Mouse (Mus musculus): Measurements from ENCODE around the gene Dnlz. TPM values are rescaled to one million over a fixed set of nuclear protein-coding genes. Genes with fewer than 3 reads are reported as not detected.
A peak's percentile ranks its signal among the peaks of the same experiment; 100 is the strongest.

Gene Dnlz
- total and polyA plus RNA-seq, 3 experiments = 21.8 to 27.7 TPM; not detected in 1

DNA sequence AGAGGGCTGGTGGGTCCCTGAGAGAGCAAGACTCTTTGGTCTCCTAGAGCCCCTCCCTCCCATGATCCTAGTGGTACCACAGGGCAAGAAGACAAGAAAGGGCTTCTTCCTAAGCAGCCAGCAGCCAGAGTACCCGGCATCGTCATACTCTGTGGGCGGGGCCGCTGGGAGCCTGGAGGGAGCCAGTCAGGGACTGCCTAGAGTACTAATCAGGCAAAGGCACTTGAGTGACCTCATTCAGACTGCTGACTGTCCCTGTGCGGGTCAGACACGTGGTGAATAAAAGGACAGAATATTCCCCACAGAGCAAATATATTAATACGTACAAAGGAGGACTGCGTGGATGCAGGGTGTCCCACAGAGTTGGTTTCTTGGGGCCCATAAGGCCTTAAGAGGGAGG, 22.5 kb downstream of the Dnlz start:
- no peaks in the 10 kb centered on the region for H3K79me2 ChIP-seq (ENCODE audit: control insufficient read depth, insufficient read depth, low read length, poor library complexity)
- no peak for TF ChIP-seq BHLHE40 (IDR thresholded peaks at IDR 0.05; ENCODE audit: borderline replicate concordance, low read depth, low read length)
- no peak for TF ChIP-seq E2F4 (IDR thresholded peaks at IDR 0.05; ENCODE audit: borderline replicate concordance, low read depth, low read length)
- TF ChIP-seq EP300 (IDR thresholded peaks at IDR 0.05; ENCODE audit: low read depth in 1 of 2, low read length in 2 of 2) = no peak
- TF ChIP-seq CTCF (IDR thresholded peaks at IDR 0.05 in 2 of 3, conservative IDR thresholded peaks at IDR 0.05 in 1 of 3; ENCODE audit: control insufficient read depth in 1 of 3, insufficient read depth in 1 of 3, low read depth in 2 of 3, low read length in 3 of 3, poor library complexity in 1 of 3, severe bottlenecking in 1 of 3) = no peak
- TF ChIP-seq MEF2A (IDR thresholded peaks at IDR 0.05; ENCODE audit: extremely low read depth, insufficient replicate concordance, low read depth, low read length, poor library complexity, severe bottlenecking) = no peak
- TF ChIP-seq GATA1 (IDR thresholded peaks at IDR 0.05; ENCODE audit: low read depth, low read length) = no peak
- TF ChIP-seq SMC3 (IDR thresholded peaks at IDR 0.05; ENCODE audit: low read depth, low read length) = no peak
- no peak for TF ChIP-seq UBTF (IDR thresholded peaks at IDR 0.05; ENCODE audit: borderline replicate concordance, insufficient read depth, low read depth, low read length)
- no peak overlapping the region for H3K27ac ChIP-seq (ENCODE audit: control insufficient read depth, low read depth, low read length)
- no peak overlapping the region for H3K4me3 ChIP-seq (ENCODE audit: control insufficient read depth in 1 of 2, insufficient read depth in 1 of 2, low read depth in 2 of 2, low read length in 2 of 2)
- H3K36me3 ChIP-seq (ENCODE audit: control insufficient read depth in 1 of 2, insufficient read depth in 2 of 2, low read length in 2 of 2) = no peaks in the 10 kb centered on the region
- no peaks in the 10 kb centered on the region for H3K9me3 ChIP-seq (replicated peaks; ENCODE audit: insufficient read depth, low read length)
- no peaks in the 10 kb centered on the region; a peak in 1 of 4 replicates for H3K4me1 ChIP-seq (ENCODE audit: control insufficient read depth in 1 of 2, insufficient read depth in 2 of 2, low read length in 2 of 2)
- H3K27me3 ChIP-seq (ENCODE audit: control insufficient read depth in 1 of 2, insufficient read depth in 2 of 2, low read length in 2 of 2) = no peaks in the 10 kb centered on the region
- 0 out of 2 replicates have a peak overlapping the region, but pooled peaks have one; percentile 5 for H3K9ac ChIP-seq (ENCODE audit: control insufficient read depth, low read depth, low read length, poor library complexity, severe bottlenecking)
- DNase-seq (ENCODE audit: low read depth, low spot score) = peak; percentile 55

GRCm38 (mm10) chr2:26327852-26328251, 24.1 kb downstream of the Dnlz start:
- H3K79me2 ChIP-seq (ENCODE audit: control insufficient read depth, insufficient read depth, low read length, poor library complexity) = no peaks in the 10 kb centered on the region
- no peak overlapping the region for H3K4me3 ChIP-seq (ENCODE audit: control insufficient read depth in 1 of 2, insufficient read depth in 1 of 2, low read depth in 2 of 2, low read length in 2 of 2)
- TF ChIP-seq ZNF384 (IDR thresholded peaks at IDR 0.05; ENCODE audit: low read depth, low read length) = peak; percentile 58
- TF ChIP-seq POLR2AphosphoS5 (IDR thresholded peaks at IDR 0.05; ENCODE audit: borderline replicate concordance, low read depth, low read length) = no peak
- H3K9ac ChIP-seq (ENCODE audit: control insufficient read depth, low read depth, low read length, poor library complexity, severe bottlenecking) = no peak overlapping the region
- H3K27me3 ChIP-seq (ENCODE audit: control insufficient read depth in 1 of 2, insufficient read depth in 2 of 2, low read length in 2 of 2) = no peaks in the 10 kb centered on the region
- DNase-seq (ENCODE audit: low read depth, low spot score) = peak; percentile 53
- H3K4me1 ChIP-seq (ENCODE audit: control insufficient read depth in 1 of 2, insufficient read depth in 2 of 2, low read length in 2 of 2) = no peaks in the 10 kb centered on the region; a peak in 1 of 4 replicates
- no peaks in the 10 kb centered on the region for H3K9me3 ChIP-seq (replicated peaks; ENCODE audit: insufficient read depth, low read length)
- H3K36me3 ChIP-seq (ENCODE audit: control insufficient read depth in 1 of 2, insufficient read depth in 2 of 2, low read length in 2 of 2) = no peaks in the 10 kb centered on the region
- H3K27ac ChIP-seq (ENCODE audit: control insufficient read depth, low read depth, low read length) = no peak overlapping the region

GRCm38 (mm10) chr2:26325386-26326181, 26.3 kb downstream of the Dnlz start:
- Histone ChIP-seq H3K27ac (ENCODE audit: control insufficient read depth, low read depth, low read length) (no peak overlapping the region), H3K4me3 (ENCODE audit: control insufficient read depth in 1 of 2, insufficient read depth in 1 of 2, low read depth in 2 of 2, low read length in 2 of 2) (no peak overlapping the region), H3K4me1 (ENCODE audit: control insufficient read depth in 1 of 2, insufficient read depth in 2 of 2, low read length in 2 of 2) (no peaks in the 10 kb centered on the region; a peak in 1 of 4 replicates), H3K27me3 (ENCODE audit: control insufficient read depth in 1 of 2, insufficient read depth in 2 of 2, low read length in 2 of 2) (no peaks in the 10 kb centered on the region), H3K36me3 (ENCODE audit: control insufficient read depth in 1 of 2, insufficient read depth in 2 of 2, low read length in 2 of 2) (no peaks in the 10 kb centered on the region), H3K9me3 (replicated peaks; ENCODE audit: insufficient read depth, low read length) (no peaks in the 10 kb centered on the region), H3K9ac (ENCODE audit: control insufficient read depth, low read depth, low read length, poor library complexity, severe bottlenecking) (peak overlapping the region; percentile 35; the same call in 1 of the 2 replicates), H3K79me2 (ENCODE audit: control insufficient read depth, insufficient read depth, low read length, poor library complexity) (no peaks in the 10 kb centered on the region)
- TF ChIP-seq SMC3 (IDR thresholded peaks at IDR 0.05; ENCODE audit: low read depth, low read length) (peak; percentile 78), ZKSCAN1 (IDR thresholded peaks at IDR 0.05; ENCODE audit: low read depth, low read length) (no peak), RAD21 (IDR thresholded peaks at IDR 0.05; ENCODE audit: low read depth, low read length) (peak; percentile 81), CHD2 (IDR thresholded peaks at IDR 0.05; ENCODE audit: low read length) (no peak), MYB (IDR thresholded peaks at IDR 0.05; ENCODE audit: low read depth, low read length) (no peak), ZC3H11A (IDR thresholded peaks at IDR 0.05; ENCODE audit: low read depth, low read length) (peak; percentile 46), MYC (IDR thresholded peaks at IDR 0.05; ENCODE audit: low read depth, low read length) (0 out of 2 replicates have a peak, but pooled peaks have one; percentile 51), ETS1 (IDR thresholded peaks at IDR 0.05; ENCODE audit: low read depth, low read length) (no peak), CHD1 (IDR thresholded peaks at IDR 0.05; ENCODE audit: low read depth, low read length) (no peak), ZNF384 (IDR thresholded peaks at IDR 0.05; ENCODE audit: low read depth, low read length) (no peak), MXI1 (IDR thresholded peaks at IDR 0.05; ENCODE audit: low read depth, low read length) (no peak), USF2 (IDR thresholded peaks at IDR 0.05; ENCODE audit: borderline replicate concordance in 1 of 2, insufficient read depth in 1 of 2, low read depth in 1 of 2, low read length in 2 of 2) (no peak), CTCF (IDR thresholded peaks at IDR 0.05 in 2 of 3, conservative IDR thresholded peaks at IDR 0.05 in 1 of 3; ENCODE audit: control insufficient read depth in 1 of 3, insufficient read depth in 1 of 3, low read depth in 2 of 3, low read length in 3 of 3, poor library complexity in 1 of 3, severe bottlenecking in 1 of 3) (peak; percentile 90 to 98 (median 96))
- peak; percentile 85 for DNase-seq (ENCODE audit: low read depth, low spot score)
